ENCODE assay signal across 18 mouse cellular contexts in genomic region chr5:88544411-88544810, GRCm38 (mm10). TPM values are rescaled to one million over a fixed set of nuclear protein-coding genes. Genes with fewer than 3 reads are reported as not detected.
"Had no signal": no experiment of that assay in that cellular context is flagged by ENCODE, and none has a peak within 500 bp of the region (broad histone marks: within the 10 kb centered on the region; RNA-seq: fewer than 3 reads in every experiment).

No protein-coding gene starts in this region.

RNA-seq across cellular contexts. Expression of gene Jchain, which starts 16.7 kb away (rescaled TPM):
- polyA plus RNA-seq: heart, embryonic 11.5 days; hindbrain, embryonic 11.5 days; intestine, embryonic 14.5 days; kidney, embryonic 15.5 days; limb, embryonic 13.5 days had no signal

RNA-seq across cellular contexts. Expression of gene Enam, which starts 56.6 kb away (rescaled TPM):
- polyA plus RNA-seq: heart, adult 2 months; heart, embryonic 11.5 days; heart, embryonic 13.5 days; heart, postnatal 0 days; hindbrain, embryonic 11.5 days; hindbrain, embryonic 13.5 days; hindbrain, embryonic 15.5 days; hindbrain, postnatal 0 days; intestine, embryonic 14.5 days; intestine, embryonic 16.5 days; kidney, embryonic 15.5 days; kidney, postnatal 0 days; large intestine, adult 2 months; liver, adult 2 months; liver, embryonic 12.5 days; liver, embryonic 14.5 days; liver, embryonic 16.5 days had no signal
